Mouse (Mus musculus): ENCODE results near the gene Zfp384. TPM values are rescaled to one million over a fixed set of nuclear protein-coding genes. Genes with fewer than 3 reads are reported as not detected.
A peak's percentile ranks its signal among the peaks of the same experiment; 100 is the strongest.
"Not testable (repeated sequence)": the region's sequence is repeated elsewhere in the genome, so short reads cannot be mapped to it uniquely, and the experiment has no call there.

Zfp384 gene
- total RNA-seq, 2 experiments from 2014 or later, result 25.8 to 54.1 TPM

DNA sequence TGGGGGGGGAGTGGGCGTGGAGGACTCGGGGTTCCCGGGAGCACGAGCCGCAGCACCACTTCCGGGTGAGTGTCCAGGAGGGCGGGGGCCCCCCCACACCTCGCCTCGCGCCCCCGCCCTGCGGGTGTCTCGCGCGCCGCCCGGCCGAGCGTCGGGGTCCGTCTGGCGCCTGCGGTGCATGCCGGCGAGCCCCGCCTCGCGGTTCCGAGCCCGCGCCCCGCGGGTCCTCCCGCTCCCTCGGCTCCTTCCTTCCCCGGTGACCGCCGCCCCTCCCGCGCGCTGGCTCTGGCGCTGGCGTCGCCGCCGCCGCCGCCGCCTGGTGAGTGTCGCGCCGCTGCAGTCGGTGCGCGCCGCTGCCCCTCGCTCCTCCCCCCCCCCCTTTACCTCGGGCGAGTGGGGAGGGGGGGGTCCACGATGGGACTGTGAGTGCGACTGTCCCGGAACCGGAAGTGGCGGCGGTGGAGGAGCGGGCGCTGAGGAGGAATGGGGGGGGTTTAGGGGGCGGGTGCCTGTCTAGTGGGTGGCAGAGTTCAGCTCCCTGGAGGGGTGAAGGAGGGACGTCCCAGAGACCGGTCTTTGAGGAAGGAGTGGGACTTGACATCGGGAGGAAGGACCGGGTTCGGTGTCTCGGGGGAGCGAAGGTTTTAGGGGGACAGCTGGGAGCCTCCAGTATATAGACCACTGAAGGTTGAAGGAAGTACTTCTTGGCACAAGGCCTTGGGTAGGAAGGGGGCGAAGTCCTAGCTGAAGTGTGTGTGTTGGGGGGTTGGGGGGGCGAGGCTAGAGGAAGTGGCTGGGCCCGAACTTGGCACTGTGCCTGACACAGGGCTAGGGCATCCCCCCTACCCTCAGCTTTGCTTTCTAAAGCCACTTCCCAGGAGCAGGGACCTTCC, 482 bp downstream of the Zfp384 start:
- peak; percentile 75 for ATAC-seq (replicated peaks; ENCODE audit: low FRiP score, poor library complexity, severe bottlenecking)

DNA sequence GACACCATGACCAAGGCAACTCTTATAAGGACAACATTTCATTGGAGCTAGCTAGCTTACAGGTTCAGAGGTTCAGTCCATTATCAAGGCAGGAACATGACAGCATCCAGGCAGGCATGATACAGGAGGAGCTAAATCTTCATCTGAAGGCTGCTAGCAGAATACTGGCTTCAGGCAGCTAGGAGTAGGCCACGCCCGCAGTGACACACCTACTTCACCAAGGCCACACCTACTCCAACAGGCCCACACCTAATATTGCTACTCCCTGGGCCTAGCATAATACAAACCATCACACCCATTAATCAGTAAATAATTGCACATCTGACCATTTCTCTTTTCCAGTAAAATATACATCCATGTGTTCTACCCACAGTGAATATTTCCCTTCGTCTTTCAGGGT, 8.7 kb downstream of the Zfp384 start:
- ATAC-seq (replicated peaks; ENCODE audit: low FRiP score, poor library complexity, severe bottlenecking), result peak; percentile 100

DNA sequence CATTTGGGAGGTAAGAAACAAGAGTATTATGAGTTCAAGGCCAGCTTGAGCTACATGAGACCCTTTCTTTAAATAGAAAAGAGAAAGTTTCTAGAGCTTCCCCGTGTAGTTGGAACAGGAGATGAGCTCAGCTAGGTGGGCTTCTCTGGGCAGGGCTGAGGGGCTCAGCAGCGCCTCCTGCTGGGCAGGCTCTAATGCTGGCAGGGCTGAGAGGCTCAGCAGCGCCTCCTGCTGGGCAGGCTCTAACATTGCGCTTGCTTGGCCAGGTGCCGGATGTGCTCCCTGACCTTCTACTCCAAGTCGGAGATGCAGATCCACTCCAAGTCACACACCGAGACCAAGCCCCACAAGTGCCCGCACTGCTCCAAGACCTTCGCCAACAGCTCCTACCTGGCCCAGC, 21.6 kb downstream of the Zfp384 start:
- ATAC-seq (replicated peaks; ENCODE audit: low FRiP score, poor library complexity, severe bottlenecking), result peak; percentile 81

DNA sequence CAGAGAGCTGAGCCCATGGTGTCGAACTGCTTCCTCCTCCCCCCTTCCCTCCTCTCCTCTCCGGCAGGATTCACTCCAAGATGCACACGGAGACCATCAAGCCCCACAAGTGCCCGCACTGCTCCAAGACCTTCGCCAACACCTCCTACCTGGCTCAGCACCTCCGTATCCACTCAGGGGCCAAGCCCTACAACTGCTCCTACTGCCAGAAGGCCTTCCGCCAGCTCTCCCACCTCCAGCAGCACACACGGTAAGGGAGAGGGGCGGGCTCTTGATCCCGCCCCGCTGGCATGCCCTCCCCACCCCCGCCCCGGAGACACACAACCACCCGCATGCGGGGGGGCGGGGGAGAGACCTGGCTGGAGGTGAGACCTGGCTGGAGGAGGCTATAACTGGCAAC, 22.7 kb downstream of the Zfp384 start:
- ATAC-seq (replicated peaks; ENCODE audit: low FRiP score, poor library complexity, severe bottlenecking), result no peak

DNA sequence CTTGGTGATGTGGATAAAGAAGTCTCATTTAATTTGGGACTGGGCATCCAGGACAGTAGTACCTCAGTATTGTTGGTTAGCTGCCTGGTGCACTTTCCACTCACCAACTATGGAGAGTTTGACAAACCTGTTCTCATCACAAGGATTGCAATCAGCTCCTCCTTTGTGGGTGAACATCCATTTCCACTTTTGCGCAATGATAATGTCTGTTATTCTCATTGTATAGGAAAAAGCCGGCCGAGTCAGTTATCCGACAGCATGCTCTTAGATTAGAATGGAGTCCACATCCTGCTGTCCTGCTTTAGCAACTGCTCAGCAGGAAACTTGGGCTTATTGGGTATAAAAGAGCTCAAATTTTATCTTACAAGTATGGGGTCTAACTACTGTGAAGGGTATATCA, 29.7 kb downstream of the Zfp384 start:
- no peak for ATAC-seq (replicated peaks; ENCODE audit: low FRiP score, poor library complexity, severe bottlenecking)

DNA sequence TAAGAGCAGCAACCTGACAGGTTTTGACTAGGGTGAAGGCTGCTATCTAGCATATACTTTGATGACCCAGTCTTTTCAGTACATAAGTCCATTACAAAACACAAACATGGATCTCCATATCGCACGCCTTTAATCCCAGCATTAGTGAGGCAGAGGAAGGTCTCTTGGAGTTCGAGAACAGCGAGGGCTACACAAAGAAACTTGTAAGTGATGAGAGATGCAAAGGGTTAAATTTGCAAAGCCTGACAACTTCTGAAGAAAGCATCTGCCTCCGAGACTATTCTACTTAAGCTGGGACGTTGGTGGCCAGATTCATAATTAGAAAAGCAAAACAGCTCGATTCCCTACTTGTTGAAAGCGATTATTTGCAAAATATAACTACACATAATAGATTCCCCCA, 30.2 kb downstream of the Zfp384 start:
- ATAC-seq (replicated peaks; ENCODE audit: low FRiP score, poor library complexity, severe bottlenecking), result peak; percentile 41

DNA sequence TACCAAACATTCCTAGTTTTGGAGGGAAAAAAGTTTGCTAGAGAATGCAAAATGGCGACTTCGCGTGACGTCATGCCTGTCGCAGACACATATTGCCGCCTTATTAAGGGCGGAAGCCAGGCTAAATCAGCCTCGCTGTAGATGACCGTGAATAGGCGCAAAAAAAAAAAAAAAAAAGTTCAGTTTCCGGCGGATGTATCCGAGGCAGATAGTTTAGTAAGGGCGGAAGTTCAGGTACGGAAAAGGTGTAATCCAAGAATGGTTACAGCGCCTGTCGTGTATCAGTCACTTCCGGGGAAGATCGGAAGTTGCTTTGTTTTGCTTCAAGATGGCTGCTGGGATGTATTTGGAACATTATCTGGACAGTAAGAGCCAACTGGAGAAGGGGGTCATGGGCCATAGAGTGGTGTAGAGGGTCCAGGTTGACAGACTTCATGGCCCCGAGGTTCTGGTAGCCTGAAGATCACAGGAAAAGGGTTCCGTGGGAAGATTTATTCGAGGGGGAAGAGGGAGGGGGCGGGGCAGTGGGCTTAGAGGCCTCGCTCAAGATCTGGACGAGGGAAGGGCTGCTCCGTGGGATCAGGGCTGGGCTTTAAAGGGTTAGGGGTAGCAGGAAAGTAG, 30.7 kb downstream of the Zfp384 start, which contains the start of gene Ing4:
Gene Ing4, plus strand, starts transcription at position 228 of the 621 bp plus-strand sequence.
- peak; percentile 95 for ATAC-seq (replicated peaks; ENCODE audit: low FRiP score, poor library complexity, severe bottlenecking)

- ATAC-seq (replicated peaks; ENCODE audit: low FRiP score, poor library complexity, severe bottlenecking), result no peak
Measured at GRCm38 (mm10) chr6:125040221-125040620, 31.3 kb downstream of the Zfp384 start.

GRCm38 (mm10) chr6:125041047-125041446, 32.1 kb downstream of the Zfp384 start:
- no peak for ATAC-seq (replicated peaks; ENCODE audit: low FRiP score, poor library complexity, severe bottlenecking)

GRCm38 (mm10) chr6:125042081-125042480, 33.1 kb downstream of the Zfp384 start:
- no peak for ATAC-seq (replicated peaks; ENCODE audit: low FRiP score, poor library complexity, severe bottlenecking)

DNA sequence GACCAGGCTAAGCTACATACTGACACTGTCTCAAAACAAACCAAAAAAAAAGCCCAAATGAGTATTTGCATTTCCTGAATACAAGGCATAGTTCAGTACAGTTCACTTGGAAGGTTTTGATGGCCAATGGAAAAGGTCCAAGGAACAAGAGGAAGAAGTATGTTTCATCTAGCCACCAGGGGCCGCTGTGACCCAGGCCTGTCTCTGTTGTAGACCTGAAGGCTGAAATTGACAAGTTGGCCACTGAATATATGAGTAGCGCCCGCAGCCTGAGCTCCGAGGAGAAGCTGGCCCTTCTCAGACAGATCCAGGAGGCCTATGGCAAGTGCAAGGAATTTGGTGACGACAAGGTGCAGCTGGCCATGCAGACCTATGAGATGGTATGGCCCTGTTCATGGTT, 37.7 kb downstream of the Zfp384 start:
- peak; percentile 77 for ATAC-seq (replicated peaks; ENCODE audit: low FRiP score, poor library complexity, severe bottlenecking)

GRCm38 (mm10) chr6:125049678-125050077, 40.7 kb downstream of the Zfp384 start, which contains the start of gene Acrbp:
TSS of gene Acrbp (plus strand) at chr6:125049689.
- ATAC-seq (replicated peaks; ENCODE audit: low FRiP score, poor library complexity, severe bottlenecking), result no peak

GRCm38 (mm10) chr6:125051237-125051636, 42.3 kb downstream of the Zfp384 start:
- ATAC-seq (replicated peaks; ENCODE audit: low FRiP score, poor library complexity, severe bottlenecking), result no peak

- ATAC-seq (replicated peaks; ENCODE audit: low FRiP score, poor library complexity, severe bottlenecking), result no peak
Measured at GRCm38 (mm10) chr6:125061493-125061892, 52.5 kb downstream of the Zfp384 start.

GRCm38 (mm10) chr6:125062511-125062910, 53.6 kb downstream of the Zfp384 start:
- no peak for ATAC-seq (replicated peaks; ENCODE audit: low FRiP score, poor library complexity, severe bottlenecking)

- ATAC-seq (replicated peaks; ENCODE audit: low FRiP score, poor library complexity, severe bottlenecking), result no peak
Measured at GRCm38 (mm10) chr6:125063906-125064305, 55.0 kb downstream of the Zfp384 start.

DNA sequence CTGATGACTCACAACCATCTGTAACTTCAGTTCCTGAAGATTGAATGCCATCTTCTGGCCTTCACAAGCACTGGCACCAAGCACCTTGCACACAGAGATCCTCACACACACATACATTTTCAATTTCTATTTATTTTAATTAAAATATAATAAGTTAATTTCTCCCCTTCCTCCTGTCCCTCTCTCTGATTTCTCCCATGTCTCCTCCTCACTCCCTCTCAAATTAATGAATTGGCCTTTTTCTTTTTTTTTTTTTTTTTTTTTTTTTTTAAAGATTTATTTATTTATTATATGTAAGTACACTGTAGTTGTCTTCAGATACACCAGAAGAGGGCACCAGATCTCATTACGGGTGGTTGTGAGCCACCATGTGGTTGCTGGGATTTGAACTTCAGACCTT, 56.3 kb downstream of the Zfp384 start:
- ATAC-seq (replicated peaks; ENCODE audit: low FRiP score, poor library complexity, severe bottlenecking), result not testable (repeated sequence)

GRCm38 (mm10) chr6:125067571-125067995, 58.6 kb downstream of the Zfp384 start, which contains the start of gene Lpar5:
TSS of gene Lpar5 (plus strand) at chr6:125067920.
- no peak for ATAC-seq (replicated peaks; ENCODE audit: low FRiP score, poor library complexity, severe bottlenecking)

DNA sequence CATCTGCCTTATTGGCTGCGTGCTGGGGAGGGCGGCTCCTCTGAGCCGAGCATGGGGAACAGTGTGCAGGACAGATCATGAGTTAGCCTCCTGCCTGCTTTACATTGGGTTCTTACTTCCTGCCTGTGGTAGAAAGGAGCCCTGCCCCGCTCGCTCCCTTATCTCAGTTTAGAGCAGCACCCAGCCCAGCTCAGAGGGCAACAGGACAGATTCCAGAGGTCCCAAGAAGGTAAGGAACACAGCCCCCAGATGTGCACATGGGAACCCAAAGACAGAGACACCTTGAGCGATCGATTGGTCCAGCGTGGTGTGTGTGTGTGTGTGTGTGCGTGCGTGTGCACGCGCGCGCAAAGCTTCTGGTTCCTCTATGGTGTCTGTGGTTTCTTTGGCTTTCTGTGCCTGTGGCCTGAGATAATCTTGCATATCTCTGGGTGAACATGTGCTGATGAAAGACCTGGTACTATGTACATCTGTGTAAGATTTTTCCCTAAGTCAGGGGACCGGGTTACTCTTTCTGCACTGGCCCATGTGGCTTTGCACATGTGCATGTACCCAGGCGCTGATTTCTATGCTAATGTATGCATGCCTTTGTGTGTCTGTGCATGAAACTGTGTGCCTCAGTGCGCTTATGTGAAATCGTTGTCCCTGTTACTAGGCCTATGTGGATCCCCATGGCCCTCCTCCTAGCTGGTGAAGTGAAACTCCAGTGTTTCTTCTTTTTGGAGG, 62.4 kb downstream of the Zfp384 start:
- ATAC-seq (replicated peaks; ENCODE audit: low FRiP score, poor library complexity, severe bottlenecking), result peak; percentile 81

GRCm38 (mm10) chr6:125071896-125072279, 62.9 kb downstream of the Zfp384 start:
- ATAC-seq (replicated peaks; ENCODE audit: low FRiP score, poor library complexity, severe bottlenecking), result no peak

Measured in erythroid progenitor cell, adult 5-6 weeks (primary cell).